Mouse (Mus musculus) gastrocnemius, postnatal 4 days (tissue): ENCODE measurements at regions not wholly inside any gene's neighbourhood (a gene's known extent, or its start where the extent isn't known, plus 50 kb on each side); places are given as distances from the start of the nearest gene placed in this dataset.

ENCODE experiments used
- DNase-seq, 2 experiments: peaks; one replicate each; pipeline ENCODE4 v3.0.0; 2021 to 2022; ENCODE audit warnings: low spot score in 2 of 2, mixed read lengths in 2 of 2

- DNase-seq, result no peak
Measured at GRCm38 (mm10) chr12:109881108-109881507, 281.0 kb upstream of the Rtl1 start.

- no peak for DNase-seq
Measured at GRCm38 (mm10) chr12:109891206-109891605, 291.1 kb upstream of the Rtl1 start.

- no peak for DNase-seq
Measured at GRCm38 (mm10) chr12:109892834-109893233, 292.7 kb upstream of the Rtl1 start.

- DNase-seq, result no peak
Measured at GRCm38 (mm10) chr12:109893657-109894056, 293.5 kb upstream of the Rtl1 start.

DNA sequence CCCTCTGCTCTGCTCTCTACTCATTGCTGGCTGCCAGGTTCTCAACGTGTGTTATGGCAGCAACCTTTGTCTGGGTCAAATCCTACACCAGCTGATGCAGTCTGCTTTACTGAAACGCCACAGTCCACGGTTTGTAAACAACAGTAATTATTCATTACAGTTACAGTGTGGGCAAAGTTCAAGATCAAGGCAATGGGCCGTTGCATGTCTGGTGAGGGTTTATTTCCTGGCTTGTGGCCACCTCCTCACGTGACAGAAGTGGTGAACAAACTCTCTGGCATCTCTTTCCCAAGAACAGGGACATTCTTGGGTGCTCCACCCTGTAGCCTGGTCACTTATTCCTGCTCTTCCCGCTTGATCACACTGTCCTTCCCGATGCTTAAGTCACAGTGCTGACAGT is 295.3 kb upstream of the Rtl1 start:
- no peak for DNase-seq

- no peak for DNase-seq
Measured at GRCm38 (mm10) chr12:109896397-109896796, 296.3 kb upstream of the Rtl1 start.

- DNase-seq, result no peak
Measured at GRCm38 (mm10) chr12:109896906-109897305, 296.8 kb upstream of the Rtl1 start.

- DNase-seq, result no peak
Measured at GRCm38 (mm10) chr12:109897861-109898385, 297.8 kb upstream of the Rtl1 start.

DNA sequence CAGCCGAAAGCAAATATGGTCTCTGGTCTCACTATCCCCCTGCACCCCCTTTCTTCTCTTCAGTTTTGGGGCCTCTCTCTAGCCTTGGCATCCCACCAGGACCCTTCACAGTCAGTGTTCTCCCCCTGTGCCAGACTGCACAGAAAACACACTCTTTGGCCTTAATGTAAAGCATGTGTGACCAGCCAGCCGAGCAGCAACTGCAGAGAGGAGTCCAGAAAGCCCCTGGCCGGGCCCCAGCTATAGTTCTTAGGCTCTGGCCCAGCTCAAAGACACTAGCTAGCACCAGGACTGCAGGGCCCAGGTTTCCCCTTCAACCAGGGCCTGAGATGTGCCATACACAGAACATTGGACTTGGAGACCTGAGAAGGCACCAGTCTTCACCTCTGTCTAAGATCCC is 299.3 kb upstream of the Rtl1 start:
- DNase-seq, result no peak

DNA sequence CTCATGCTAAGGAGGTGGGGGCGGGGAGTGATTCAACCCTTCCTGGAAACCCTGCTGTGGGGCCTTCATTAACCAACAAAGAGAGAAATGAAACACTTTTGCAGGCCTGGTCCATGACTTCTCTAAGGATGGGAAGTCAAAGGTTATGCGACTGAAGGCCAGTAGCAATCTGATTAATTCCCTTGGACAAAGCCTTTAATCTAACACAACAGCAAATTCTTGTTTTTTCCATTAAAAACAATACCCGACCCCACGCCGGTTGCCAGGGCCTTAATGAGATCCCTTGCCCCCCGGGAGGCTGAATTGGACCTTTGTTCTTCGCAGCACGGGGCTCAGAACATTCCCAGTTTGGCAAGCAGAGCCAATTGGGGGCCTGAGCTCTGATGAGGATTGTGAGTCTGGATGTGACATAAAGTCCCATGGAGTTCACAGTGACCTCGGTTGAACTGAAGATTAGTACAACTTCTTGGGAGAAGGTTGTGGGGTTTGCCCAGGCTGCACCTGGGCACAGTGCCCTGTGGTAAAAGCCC is 310.9 kb upstream of the Rtl1 start:
- DNase-seq, result no peak

- DNase-seq, result no peak
Measured at GRCm38 (mm10) chr12:109911506-109911905, 311.4 kb upstream of the Rtl1 start.

- no peak for DNase-seq
Measured at GRCm38 (mm10) chr12:109917761-109918160, 317.6 kb upstream of the Rtl1 start.

- no peak for DNase-seq
Measured at GRCm38 (mm10) chr12:109918901-109919300, 318.8 kb upstream of the Rtl1 start.

- no peak for DNase-seq
Measured at GRCm38 (mm10) chr12:109922111-109922510, 322.0 kb upstream of the Rtl1 start.

- no peak for DNase-seq
Measured at GRCm38 (mm10) chr12:109925866-109926265, 325.7 kb upstream of the Rtl1 start.

GRCm38 (mm10) chr12:109926643-109927042 is 326.5 kb upstream of the Rtl1 start:
- no peak for DNase-seq

GRCm38 (mm10) chr12:109946179-109946578 is 332.7 kb upstream of the Dio3 start:
- DNase-seq, result no peak

DNA sequence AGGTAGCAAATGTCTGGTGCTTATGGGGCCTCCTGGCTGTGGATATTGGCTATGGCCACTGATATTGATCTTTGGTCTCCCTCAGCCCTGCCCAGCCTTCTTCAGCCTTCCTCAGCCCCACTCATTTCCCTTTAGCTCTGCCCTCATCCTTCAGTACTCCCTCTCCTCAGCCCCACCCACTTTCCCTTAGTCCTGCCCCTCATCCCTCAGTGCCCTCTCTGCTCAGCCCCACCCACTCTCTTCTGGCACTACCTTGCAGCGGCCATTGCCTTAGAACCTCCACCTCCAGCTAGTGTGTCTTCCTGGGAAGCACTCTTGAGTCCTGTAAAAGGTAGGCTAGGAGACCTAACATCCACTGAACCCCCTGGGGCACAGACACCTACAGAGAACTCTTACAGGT is 331.9 kb upstream of the Dio3 start:
- no peak for DNase-seq

GRCm38 (mm10) chr12:109947886-109948433 is 330.9 kb upstream of the Dio3 start:
- DNase-seq, result no peak

- no peak for DNase-seq
Measured at GRCm38 (mm10) chr12:109948434-109948984, 330.4 kb upstream of the Dio3 start.

DNA sequence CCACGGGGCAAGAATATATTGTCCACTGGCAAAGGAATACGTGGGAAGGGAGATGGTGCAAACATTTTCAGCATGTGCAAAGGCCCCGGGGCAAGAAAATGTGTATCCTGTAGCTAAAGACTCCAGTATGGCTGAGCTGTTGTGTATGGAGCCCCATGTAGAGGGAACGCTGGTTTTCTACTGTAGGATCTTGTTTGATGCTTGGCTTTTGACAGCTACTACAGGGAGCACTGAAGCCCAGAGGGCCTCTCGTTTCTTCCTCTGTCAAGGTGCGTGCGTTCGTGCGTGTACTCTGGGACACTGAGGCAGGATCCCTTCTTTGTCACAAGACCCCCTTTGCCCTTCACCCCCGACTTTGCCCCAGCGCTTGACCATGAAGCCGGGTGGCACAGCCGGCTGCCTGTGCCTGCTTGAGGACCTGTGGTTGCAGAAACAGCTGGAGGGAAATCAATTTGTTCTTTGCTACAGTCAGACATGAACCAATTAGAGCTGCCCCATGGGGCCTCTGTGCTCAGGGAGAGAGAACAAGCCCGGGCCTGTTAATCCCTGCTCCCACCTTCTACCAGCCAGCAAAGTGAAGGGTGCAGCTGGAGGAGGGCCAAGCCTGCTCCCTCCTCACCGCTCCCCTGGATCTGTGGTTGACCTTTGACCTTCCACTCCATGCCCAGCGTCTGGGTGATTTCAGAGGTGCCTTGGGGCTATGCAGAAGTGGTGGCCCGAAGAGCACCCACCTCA is 329.5 kb upstream of the Dio3 start:
- no peak for DNase-seq

DNA sequence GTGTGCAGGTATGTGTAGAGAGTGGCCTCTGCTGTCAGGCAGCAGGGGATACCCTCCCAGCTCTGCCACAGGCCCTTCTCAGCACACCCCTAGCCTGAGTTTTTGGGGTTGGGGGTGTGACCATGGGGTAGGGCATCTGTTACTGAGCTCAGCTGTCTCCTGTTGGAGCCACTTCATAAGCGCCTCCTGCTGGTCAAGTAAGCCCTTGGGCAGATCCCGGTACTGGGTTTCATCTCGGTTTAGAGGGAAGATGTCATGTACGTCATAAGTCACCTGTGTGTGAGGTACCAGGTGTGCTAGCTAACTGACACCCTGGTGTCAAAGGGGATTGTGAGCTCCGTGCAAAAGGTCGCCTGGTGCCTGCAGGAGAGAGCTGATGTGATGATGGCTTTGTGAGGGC is 328.2 kb upstream of the Dio3 start:
- DNase-seq, result no peak
